Mouse (Mus musculus): ENCODE measurements around the gene Agl. TPM values are rescaled to one million over a fixed set of nuclear protein-coding genes. Genes with fewer than 3 reads are reported as not detected.

The Agl gene
- polyA plus RNA-seq, 1 experiment from 2014 or later = 13.8 TPM

DNA sequence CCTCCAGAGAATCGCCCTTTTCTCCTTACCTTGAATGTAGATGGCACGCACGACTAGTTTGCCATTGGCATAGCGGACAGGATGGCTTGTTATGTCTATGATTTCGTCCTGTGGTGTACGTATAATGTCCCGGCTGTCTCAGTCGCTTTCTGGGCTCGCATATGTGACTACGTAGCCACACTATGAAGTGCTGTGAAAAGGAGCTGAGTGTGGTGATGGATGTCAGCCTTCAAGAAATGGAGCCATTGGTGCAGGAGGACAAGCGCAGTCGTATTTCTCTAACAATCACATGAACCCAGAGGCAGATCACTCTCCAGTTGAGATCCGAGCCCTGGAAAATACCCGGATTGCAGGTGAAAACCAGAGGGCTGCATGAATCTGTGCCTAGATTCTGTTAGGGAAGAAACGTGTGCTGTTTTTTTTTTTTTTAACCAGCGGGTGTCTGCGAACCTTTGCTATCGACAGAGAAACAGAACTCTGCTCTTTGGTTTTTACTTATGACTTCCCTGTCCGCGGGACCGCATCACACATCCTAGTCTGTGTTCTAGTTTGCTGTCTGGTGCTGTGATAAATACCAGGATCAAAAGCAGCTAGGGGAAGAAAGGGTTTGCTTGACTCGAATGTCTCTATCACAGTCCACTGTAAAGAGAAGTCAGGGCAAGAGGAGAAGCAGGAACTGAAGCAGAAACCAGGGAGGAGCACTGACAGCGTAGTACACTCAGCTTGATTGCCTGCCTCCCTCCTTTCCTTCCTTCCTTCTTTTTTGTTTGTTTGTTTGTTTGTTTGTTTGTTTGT, 28.9 kb upstream of the Agl start:
- Histone ChIP-seq H3K4me2 (ENCODE audit: low read length) (no peak overlapping the region), H3K4me1 (ENCODE audit: control insufficient read depth, insufficient read depth, low read depth, low read length) (no peaks in the 10 kb centered on the region), H3K9me3 (ENCODE audit: control insufficient read depth, low read length) (no peaks in the 10 kb centered on the region), H3K27me3 (replicated peaks; ENCODE audit: control insufficient read depth, insufficient read depth, low read length) (no peaks in the 10 kb centered on the region), H3K9ac (ENCODE audit: low read depth, low read length) (no peak overlapping the region), H3K27ac (ENCODE audit: low read depth, low read length) (no peak overlapping the region), H3K36me3 (ENCODE audit: control insufficient read depth, insufficient read depth, low read length) (no peaks in the 10 kb centered on the region), H3K4me3 (ENCODE audit: low read length) (no peak overlapping the region)
- no peak for ATAC-seq
- 81% methylated on average over 23 of the region's 23 CpGs for WGBS

DNA sequence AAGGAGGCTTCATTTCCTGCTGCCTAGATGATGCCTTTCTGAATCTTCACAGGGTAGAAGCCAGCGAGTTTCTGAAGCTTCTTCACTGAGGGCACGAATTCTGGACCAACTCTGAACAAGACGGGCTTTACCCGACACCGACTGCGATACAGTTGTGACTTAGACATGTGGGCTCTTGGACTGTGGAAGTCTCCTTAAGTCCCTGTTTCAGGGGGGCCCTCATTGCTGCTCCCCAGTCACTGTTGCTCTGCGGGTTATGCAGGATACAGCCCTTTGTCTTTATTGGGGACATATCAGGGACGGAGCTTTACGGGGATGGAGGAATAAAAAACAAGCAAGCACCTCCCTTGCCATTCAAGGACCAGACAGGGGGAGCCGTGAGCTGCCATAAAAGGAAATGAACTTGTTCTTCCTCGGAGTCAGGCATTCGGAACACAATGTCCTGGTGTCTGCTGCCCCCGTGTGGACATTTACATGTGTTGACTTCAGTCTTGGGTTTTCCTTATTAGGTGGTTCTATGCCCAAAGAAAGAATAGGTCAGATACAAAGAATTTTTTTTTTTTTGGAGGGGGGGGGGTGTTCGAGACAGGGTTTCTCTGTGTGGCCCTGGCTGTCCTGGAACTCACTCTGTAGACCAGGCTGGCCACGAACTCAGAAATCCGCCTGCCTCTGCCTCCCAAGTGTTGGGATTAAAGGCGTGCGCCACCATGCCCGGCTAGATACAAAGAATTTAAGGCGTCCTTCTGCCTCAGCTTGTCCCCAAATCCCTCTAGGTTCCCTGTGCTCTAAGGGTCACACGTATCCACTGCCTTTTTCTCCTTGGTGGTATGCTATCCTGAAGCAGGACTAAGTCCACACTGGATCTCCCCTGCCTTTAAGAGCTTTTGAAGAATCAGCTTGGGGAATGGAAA, 28.1 kb upstream of the Agl start:
- Histone ChIP-seq H3K27me3 (replicated peaks; ENCODE audit: control insufficient read depth, insufficient read depth, low read length) (no peaks in the 10 kb centered on the region), H3K36me3 (ENCODE audit: control insufficient read depth, insufficient read depth, low read length) (no peaks in the 10 kb centered on the region), H3K9ac (ENCODE audit: low read depth, low read length) (peak overlapping the region; percentile 68), H3K4me1 (ENCODE audit: control insufficient read depth, insufficient read depth, low read depth, low read length) (no peaks in the 10 kb centered on the region), H3K27ac (ENCODE audit: low read depth, low read length) (no peak overlapping the region), H3K4me3 (ENCODE audit: low read length) (peak overlapping the region; percentile 40), H3K4me2 (ENCODE audit: low read length) (peak overlapping the region; percentile 71), H3K9me3 (ENCODE audit: control insufficient read depth, low read length) (no peaks in the 10 kb centered on the region)
- 21% methylated on average over 21 of the region's 21 CpGs for WGBS
- ATAC-seq = peak; percentile 95

DNA sequence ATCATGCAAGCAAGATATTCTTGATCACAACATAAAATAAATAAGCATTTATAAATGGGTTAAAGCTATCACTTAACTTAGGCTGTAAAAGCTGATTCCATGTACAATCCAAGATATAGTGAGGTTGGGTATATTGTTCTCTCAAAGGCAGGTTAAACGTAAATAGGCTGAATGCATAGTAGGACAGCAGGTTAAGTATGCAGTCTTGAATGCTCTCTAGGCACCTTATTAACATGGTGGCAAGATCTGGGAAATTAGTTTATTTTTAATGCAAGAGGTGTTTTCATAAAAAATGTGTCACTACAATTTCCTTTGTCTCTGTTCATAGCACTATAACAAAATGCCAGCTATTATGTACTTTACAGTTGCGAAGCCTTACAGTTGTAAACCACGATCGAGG, 27.4 kb upstream of the Agl start:
- Histone ChIP-seq H3K27ac (ENCODE audit: low read depth, low read length) (no peak overlapping the region), H3K27me3 (replicated peaks; ENCODE audit: control insufficient read depth, insufficient read depth, low read length) (no peaks in the 10 kb centered on the region), H3K4me1 (ENCODE audit: control insufficient read depth, insufficient read depth, low read depth, low read length) (no peaks in the 10 kb centered on the region), H3K9me3 (ENCODE audit: control insufficient read depth, low read length) (no peaks in the 10 kb centered on the region), H3K9ac (ENCODE audit: low read depth, low read length) (peak overlapping the region; percentile 68), H3K36me3 (ENCODE audit: control insufficient read depth, insufficient read depth, low read length) (no peaks in the 10 kb centered on the region), H3K4me2 (ENCODE audit: low read length) (peak overlapping the region; percentile 71), H3K4me3 (ENCODE audit: low read length) (peak overlapping the region; percentile 40)
- WGBS = 75% methylated on average over 4 of the region's 4 CpGs
- no peak for ATAC-seq

DNA sequence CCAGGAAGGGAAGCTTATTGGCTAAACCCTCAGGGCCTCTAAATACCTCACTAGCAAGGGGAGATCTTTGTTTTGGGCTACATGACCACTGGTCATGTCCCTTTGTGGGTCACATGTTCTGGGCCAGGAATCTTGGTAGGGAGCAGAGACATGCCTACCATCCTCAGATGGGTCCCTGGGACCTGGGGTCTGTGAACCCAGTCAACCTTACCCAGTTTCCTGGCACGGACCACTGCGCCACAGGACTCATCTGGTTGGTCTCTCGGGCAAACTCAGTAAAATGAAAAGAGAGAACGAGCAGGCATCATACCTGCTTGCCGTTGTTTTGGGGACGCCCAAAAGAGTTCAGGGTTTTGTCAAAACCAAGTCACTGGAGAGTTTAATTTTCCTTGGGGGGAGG, 26.3 kb upstream of the Agl start:
- Histone ChIP-seq H3K27ac (ENCODE audit: low read depth, low read length) (no peak overlapping the region), H3K4me1 (ENCODE audit: control insufficient read depth, insufficient read depth, low read depth, low read length) (no peaks in the 10 kb centered on the region), H3K9me3 (ENCODE audit: control insufficient read depth, low read length) (no peaks in the 10 kb centered on the region), H3K27me3 (replicated peaks; ENCODE audit: control insufficient read depth, insufficient read depth, low read length) (no peaks in the 10 kb centered on the region), H3K36me3 (ENCODE audit: control insufficient read depth, insufficient read depth, low read length) (no peaks in the 10 kb centered on the region), H3K9ac (ENCODE audit: low read depth, low read length) (no peak overlapping the region), H3K4me3 (ENCODE audit: low read length) (no peak overlapping the region), H3K4me2 (ENCODE audit: low read length) (no peak overlapping the region)
- ATAC-seq = no peak
- 91% methylated on average over 6 of the region's 6 CpGs for WGBS

DNA sequence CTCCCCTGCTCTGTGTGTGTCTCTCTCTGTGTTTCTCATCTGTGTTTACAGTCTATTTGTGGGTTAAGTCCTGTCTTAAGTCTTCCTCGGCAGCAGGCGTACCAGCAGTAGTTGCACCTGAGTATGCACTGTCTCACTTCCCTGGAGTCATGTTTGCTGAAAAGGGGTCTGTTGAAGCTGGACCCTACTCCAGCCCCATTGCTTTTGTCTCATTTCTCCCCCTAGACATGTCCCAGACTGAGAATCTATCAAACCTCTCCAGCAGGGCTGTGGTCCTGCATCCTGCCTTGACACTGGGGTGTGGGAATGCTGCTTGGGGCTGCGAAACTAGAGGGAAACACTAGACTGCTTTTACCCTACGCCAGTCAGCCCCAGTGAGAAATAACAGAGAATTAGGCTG, 25.5 kb upstream of the Agl start:
- no peaks in the 10 kb centered on the region for H3K27me3 ChIP-seq (replicated peaks; ENCODE audit: control insufficient read depth, insufficient read depth, low read length)
- H3K36me3 ChIP-seq (ENCODE audit: control insufficient read depth, insufficient read depth, low read length) = no peaks in the 10 kb centered on the region
- H3K9me3 ChIP-seq (ENCODE audit: control insufficient read depth, low read length) = no peaks in the 10 kb centered on the region
- no peak for ATAC-seq
- H3K4me1 ChIP-seq (ENCODE audit: control insufficient read depth, insufficient read depth, low read depth, low read length) = no peaks in the 10 kb centered on the region
- 89% methylated on average over 4 of the region's 4 CpGs for WGBS
- H3K27ac ChIP-seq (ENCODE audit: low read depth, low read length) = no peak overlapping the region
- no peak overlapping the region for H3K4me2 ChIP-seq (ENCODE audit: low read length)
- no peak overlapping the region for H3K4me3 ChIP-seq (ENCODE audit: low read length)
- H3K9ac ChIP-seq (ENCODE audit: low read depth, low read length) = no peak overlapping the region

DNA sequence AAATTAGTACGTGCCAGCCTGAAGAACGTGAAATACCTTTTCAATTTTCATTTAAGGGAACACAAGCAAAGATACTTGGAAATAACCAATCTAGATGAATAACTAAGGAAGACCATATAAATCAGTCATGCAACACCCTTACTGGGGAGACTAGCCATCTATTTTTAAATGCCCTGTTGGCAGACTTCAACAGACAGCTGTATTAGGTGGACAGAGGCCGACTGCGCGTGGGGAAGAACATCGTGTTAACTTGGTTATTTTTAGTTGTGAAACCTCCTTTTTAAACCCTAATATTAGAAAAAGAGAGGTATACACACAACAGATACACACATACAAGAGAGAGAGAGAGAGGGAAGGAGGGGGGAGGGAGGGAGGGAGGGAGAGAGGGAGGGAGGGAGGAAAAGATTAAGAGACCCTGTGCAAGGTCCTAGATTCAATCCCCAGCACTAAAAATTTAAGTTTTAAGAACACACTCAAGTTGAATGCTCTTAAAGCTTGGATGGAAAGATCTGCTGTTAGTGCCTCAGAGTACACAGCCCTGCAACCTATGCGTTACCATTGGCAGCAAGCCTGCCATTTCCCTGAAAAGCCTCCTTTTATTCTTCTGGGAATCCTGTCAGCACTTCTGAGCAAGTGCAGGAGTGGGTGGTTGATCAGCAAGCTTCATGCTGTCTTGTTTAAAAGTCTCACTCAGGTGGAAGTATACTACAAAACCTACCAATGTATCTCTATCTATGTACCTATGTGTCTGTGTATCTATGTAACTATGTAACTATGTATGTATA, 24.8 kb upstream of the Agl start:
- H3K9ac ChIP-seq (ENCODE audit: low read depth, low read length) = no peak overlapping the region
- no peaks in the 10 kb centered on the region for H3K9me3 ChIP-seq (ENCODE audit: control insufficient read depth, low read length)
- 88% methylated on average over 7 of the region's 7 CpGs for WGBS
- H3K36me3 ChIP-seq (ENCODE audit: control insufficient read depth, insufficient read depth, low read length) = no peaks in the 10 kb centered on the region
- ATAC-seq = no peak
- H3K27me3 ChIP-seq (replicated peaks; ENCODE audit: control insufficient read depth, insufficient read depth, low read length) = no peaks in the 10 kb centered on the region
- no peaks in the 10 kb centered on the region for H3K4me1 ChIP-seq (ENCODE audit: control insufficient read depth, insufficient read depth, low read depth, low read length)
- no peak overlapping the region for H3K4me2 ChIP-seq (ENCODE audit: low read length)
- no peak overlapping the region for H3K27ac ChIP-seq (ENCODE audit: low read depth, low read length)
- no peak overlapping the region for H3K4me3 ChIP-seq (ENCODE audit: low read length)

DNA sequence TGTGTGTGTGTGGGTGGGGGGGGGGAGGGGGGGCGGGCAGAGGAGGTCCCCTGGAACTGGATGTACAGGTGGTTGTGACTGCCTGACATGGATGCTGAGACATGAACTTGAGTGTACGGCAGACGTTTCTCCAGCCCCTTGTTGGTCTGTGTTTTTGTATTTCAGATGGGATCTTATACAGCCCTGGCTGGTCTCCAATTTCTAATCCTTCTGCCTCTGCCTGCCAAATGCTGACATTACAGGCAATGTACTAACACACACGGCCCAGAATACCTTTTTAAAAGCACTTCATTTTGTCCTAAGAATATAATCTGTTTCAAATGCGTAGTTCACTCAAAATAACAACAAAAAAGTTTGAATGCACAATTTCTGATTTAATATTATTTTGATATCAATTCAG, 23.4 kb upstream of the Agl start:
- H3K4me3 ChIP-seq (ENCODE audit: low read length) = no peak overlapping the region
- no peak overlapping the region for H3K9ac ChIP-seq (ENCODE audit: low read depth, low read length)
- H3K4me2 ChIP-seq (ENCODE audit: low read length) = no peak overlapping the region
- H3K27me3 ChIP-seq (replicated peaks; ENCODE audit: control insufficient read depth, insufficient read depth, low read length) = no peaks in the 10 kb centered on the region
- H3K36me3 ChIP-seq (ENCODE audit: control insufficient read depth, insufficient read depth, low read length) = no peaks in the 10 kb centered on the region
- no peak overlapping the region for H3K27ac ChIP-seq (ENCODE audit: low read depth, low read length)
- WGBS = 64% methylated on average over 5 of the region's 5 CpGs
- H3K9me3 ChIP-seq (ENCODE audit: control insufficient read depth, low read length) = no peaks in the 10 kb centered on the region
- no peak for ATAC-seq
- no peaks in the 10 kb centered on the region for H3K4me1 ChIP-seq (ENCODE audit: control insufficient read depth, insufficient read depth, low read depth, low read length)

DNA sequence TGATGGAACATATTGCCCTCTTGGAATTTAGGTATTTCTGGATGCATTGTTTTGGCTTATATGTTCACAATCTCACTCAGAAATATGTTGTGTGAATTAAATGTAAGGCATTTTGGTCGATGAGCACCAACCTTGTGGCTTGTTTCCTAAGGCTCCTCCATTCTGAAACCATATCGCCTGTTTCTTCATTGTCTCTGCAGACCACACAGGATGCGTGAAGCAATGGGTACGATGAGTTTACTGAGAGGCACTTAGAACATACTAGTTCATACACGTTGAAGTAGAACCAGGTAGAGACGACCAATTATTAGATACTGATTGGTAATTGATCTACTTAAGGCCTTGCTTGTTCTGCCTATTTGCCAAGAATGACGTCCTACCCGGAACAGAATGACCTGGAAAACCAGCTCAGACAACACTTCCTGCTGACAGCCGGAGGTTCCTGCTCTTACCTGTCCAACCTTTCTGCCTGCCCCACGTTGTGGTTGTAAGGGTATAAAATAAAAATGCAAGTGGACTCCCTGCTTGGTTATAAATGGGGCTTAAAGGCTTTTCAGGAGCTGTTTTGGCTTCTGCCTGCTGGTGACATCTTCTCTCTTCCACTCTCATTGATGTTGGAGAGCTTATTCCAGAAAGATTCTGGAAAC, 21.4 kb upstream of the Agl start:
- no peaks in the 10 kb centered on the region for H3K36me3 ChIP-seq (ENCODE audit: control insufficient read depth, insufficient read depth, low read length)
- 87% methylated on average over 10 of the region's 10 CpGs for WGBS
- H3K9me3 ChIP-seq (ENCODE audit: control insufficient read depth, low read length) = no peaks in the 10 kb centered on the region
- no peak overlapping the region for H3K4me2 ChIP-seq (ENCODE audit: low read length)
- no peak overlapping the region for H3K9ac ChIP-seq (ENCODE audit: low read depth, low read length)
- no peak overlapping the region for H3K27ac ChIP-seq (ENCODE audit: low read depth, low read length)
- H3K4me1 ChIP-seq (ENCODE audit: control insufficient read depth, insufficient read depth, low read depth, low read length) = no peaks in the 10 kb centered on the region
- H3K27me3 ChIP-seq (replicated peaks; ENCODE audit: control insufficient read depth, insufficient read depth, low read length) = no peaks in the 10 kb centered on the region
- H3K4me3 ChIP-seq (ENCODE audit: low read length) = no peak overlapping the region
- ATAC-seq = no peak

Measured in hindbrain, embryonic 16.5 days (tissue).